11 mouse cellular contexts compared by ENCODE assay signal in the genomic region with DNA sequence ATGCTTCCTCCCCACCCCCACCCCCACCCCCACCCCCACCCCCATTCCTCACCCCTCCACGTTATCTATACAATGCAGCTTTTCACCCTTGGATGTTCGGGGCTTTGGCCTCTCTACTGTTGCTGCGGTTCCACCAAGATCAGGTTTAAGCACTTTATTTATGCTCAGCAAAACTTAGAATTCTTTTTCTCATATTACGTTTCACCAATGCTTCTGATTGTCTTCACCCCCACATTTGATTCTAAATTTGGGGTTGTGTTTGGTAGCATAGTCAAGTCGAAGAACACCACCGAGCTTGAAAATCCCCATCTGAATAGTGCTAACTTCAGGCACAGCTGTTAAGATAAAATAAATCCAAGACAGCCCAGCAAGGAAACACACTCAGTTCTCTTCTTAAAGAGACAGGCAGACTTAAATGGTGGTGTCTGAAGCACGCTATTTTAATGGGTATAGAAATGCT. TPM values are rescaled to one million over a fixed set of nuclear protein-coding genes. Genes with fewer than 3 reads are reported as not detected.
DNase-seq lines count a peak whose midpoint lies in the region; ATAC-seq and TF ChIP-seq lines count a peak whose summit lies in the region.
"Had no signal": no experiment of that assay in that cellular context is flagged by ENCODE, and none has a peak within 500 bp of the region (broad histone marks: within the 10 kb centered on the region; RNA-seq: fewer than 3 reads in every experiment).

No protein-coding gene starts in this region.

- no peak for TF ChIP-seq EP300 in heart, adult 2 months (IDR thresholded peaks at IDR 0.05; ENCODE audit: insufficient read depth, low read depth, low read length)
- TF ChIP-seq EP300 in stomach, postnatal 0 days (optimal IDR thresholded peaks at IDR 0.05), result no peak
- TF ChIP-seq EP300 in liver, embryonic 14.5 days (IDR thresholded peaks at IDR 0.05; ENCODE audit: low read depth), result peak; percentile 72

- H3K9me3 ChIP-seq in heart, embryonic 14.5 days (ENCODE audit: control insufficient read depth, low read length), result no peaks in the 10 kb centered on the region
- no peaks in the 10 kb centered on the region for H3K9me3 ChIP-seq in stomach, embryonic 15.5 days
- H3K9me3 ChIP-seq in stomach, postnatal 0 days (ENCODE audit: control insufficient read depth, low read length), result no peaks in the 10 kb centered on the region
- H3K9me3 ChIP-seq in liver, embryonic 14.5 days (ENCODE audit: control insufficient read depth, low read length), result no peaks in the 10 kb centered on the region

- no peak overlapping the region for H3K27ac ChIP-seq in heart, embryonic 14.5 days (replicated peaks in 1 of 2; ENCODE audit: control insufficient read depth in 1 of 2, insufficient read depth in 1 of 2, low read depth in 2 of 2, low read length in 2 of 2)
- no peak overlapping the region for H3K27ac ChIP-seq in heart, adult 2 months
- no peak overlapping the region for H3K27ac ChIP-seq in stomach, embryonic 15.5 days
- H3K27ac ChIP-seq in stomach, postnatal 0 days (replicated peaks), result no peak overlapping the region
- H3K27ac ChIP-seq in liver, embryonic 14.5 days, result peak overlapping the region; percentile 92
- H3K27ac ChIP-seq: hindbrain, embryonic 14.5 days had no signal

- no peaks in the 10 kb centered on the region for H3K36me3 ChIP-seq in heart, embryonic 14.5 days (ENCODE audit: control insufficient read depth, insufficient read depth, low read length)
- H3K36me3 ChIP-seq in heart, adult 2 months (ENCODE audit: control insufficient read depth, insufficient read depth, low read length), result no peaks in the 10 kb centered on the region
- no peaks in the 10 kb centered on the region for H3K36me3 ChIP-seq in stomach, embryonic 15.5 days
- H3K36me3 ChIP-seq in stomach, postnatal 0 days (ENCODE audit: control insufficient read depth, insufficient read depth, low read length), result no peaks in the 10 kb centered on the region
- no peaks in the 10 kb centered on the region for H3K36me3 ChIP-seq in liver, embryonic 14.5 days (replicated peaks; ENCODE audit: control insufficient read depth, insufficient read depth, low read depth)

- no peaks in the 10 kb centered on the region for H3K27me3 ChIP-seq in heart, embryonic 14.5 days (ENCODE audit: control insufficient read depth, insufficient read depth, low read length)
- H3K27me3 ChIP-seq in heart, adult 2 months (ENCODE audit: control insufficient read depth, insufficient read depth, low read length), result no peaks in the 10 kb centered on the region
- H3K27me3 ChIP-seq in stomach, embryonic 15.5 days (replicated peaks), result no peaks in the 10 kb centered on the region
- H3K27me3 ChIP-seq in stomach, postnatal 0 days (ENCODE audit: control insufficient read depth, insufficient read depth, low read length), result no peaks in the 10 kb centered on the region
- H3K27me3 ChIP-seq in liver, embryonic 14.5 days (ENCODE audit: control insufficient read depth, insufficient read depth, low read length), result no peaks in the 10 kb centered on the region

- intact Hi-C loops in heart, adult 2 months (cut with DNase I), result no loop called here

- TF ChIP-seq POLR2A in heart, adult 2 months (IDR thresholded peaks at IDR 0.05; ENCODE audit: insufficient read depth, low read depth, low read length), result no peak

- no peak for ATAC-seq in heart, embryonic 14.5 days (ENCODE audit: insufficient number of reproducible peaks, insufficient read depth, low FRiP score, low read depth)
- peak; percentile 79; the same call in 1 of the 2 replicates for ATAC-seq in stomach, embryonic 15.5 days (ENCODE audit: insufficient read depth, low FRiP score, low read depth)
- ATAC-seq in stomach, postnatal 0 days (ENCODE audit: low FRiP score, low TSS enrichment), result no peak
- peak; percentile 92 for ATAC-seq in liver, embryonic 14.5 days (ENCODE audit: insufficient read depth)
- ATAC-seq in cerebellum, adult (ENCODE audit: insufficient number of reproducible peaks, low FRiP score, low TSS enrichment), result no peak
- ATAC-seq: activated CD4-positive, CD25-positive, alpha-beta regulatory T cell, adult 4 months had no signal

- no peak for TF ChIP-seq CTCF in heart, adult 2 months (IDR thresholded peaks at IDR 0.05)
- no peak for TF ChIP-seq CTCF in stomach, postnatal 0 days (IDR thresholded peaks at IDR 0.05; ENCODE audit: low read depth)
- no peak for TF ChIP-seq CTCF in liver, embryonic 14.5 days (IDR thresholded peaks at IDR 0.05; ENCODE audit: low read depth)

- peaks cover 0 to 13% of the 10 kb centered on the region in 2 experiments; a peak in 2 of 4 replicates for H3K4me1 ChIP-seq in heart, embryonic 14.5 days (ENCODE audit: control insufficient read depth in 2 of 2, insufficient read depth in 2 of 2, low read length in 2 of 2)
- H3K4me1 ChIP-seq in heart, adult 2 months (ENCODE audit: control insufficient read depth, insufficient read depth, low read length), result no peaks in the 10 kb centered on the region
- no peaks in the 10 kb centered on the region for H3K4me1 ChIP-seq in stomach, embryonic 15.5 days
- no peaks in the 10 kb centered on the region for H3K4me1 ChIP-seq in stomach, postnatal 0 days (replicated peaks; ENCODE audit: control insufficient read depth, insufficient read depth)
- peaks cover 46 to 51% of the 10 kb centered on the region in 2 experiments for H3K4me1 ChIP-seq in liver, embryonic 14.5 days (replicated peaks; ENCODE audit: control insufficient read depth in 2 of 2, insufficient read depth in 2 of 2, low read length in 1 of 2)

- no peak overlapping the region for H3K4me3 ChIP-seq in heart, embryonic 14.5 days (ENCODE audit: control insufficient read depth in 1 of 2, insufficient read depth in 1 of 2, low read depth in 1 of 2, low read length in 2 of 2)
- no peak overlapping the region for H3K4me3 ChIP-seq in heart, adult 2 months
- no peak overlapping the region for H3K4me3 ChIP-seq in stomach, embryonic 15.5 days (replicated peaks)
- H3K4me3 ChIP-seq in stomach, postnatal 0 days (ENCODE audit: low read depth, low read length), result no peak overlapping the region
- H3K4me3 ChIP-seq in liver, embryonic 14.5 days (ENCODE audit: insufficient read depth in 1 of 2, low read depth in 2 of 2, low read length in 2 of 2), result peak overlapping the region; percentile 41 to 48; a peak in 3 of 4 replicates

- no peak overlapping the region for H3K9ac ChIP-seq in heart, embryonic 14.5 days (ENCODE audit: low read length)
- H3K9ac ChIP-seq in heart, adult 2 months (ENCODE audit: low read depth, low read length), result no peak overlapping the region
- H3K9ac ChIP-seq in stomach, embryonic 15.5 days, result no peak overlapping the region
- H3K9ac ChIP-seq in stomach, postnatal 0 days (ENCODE audit: low read length), result no peak overlapping the region
- H3K9ac ChIP-seq in liver, embryonic 14.5 days (replicated peaks), result peak overlapping the region; percentile 60
- H3K9ac ChIP-seq: hindbrain, embryonic 14.5 days had no signal

- H3K4me2 ChIP-seq in heart, embryonic 14.5 days (ENCODE audit: low read length), result peak overlapping the region; percentile 39
- no peak overlapping the region for H3K4me2 ChIP-seq in stomach, embryonic 15.5 days
- no peak overlapping the region for H3K4me2 ChIP-seq in stomach, postnatal 0 days (replicated peaks; ENCODE audit: low read depth)
- peak overlapping the region; percentile 77 for H3K4me2 ChIP-seq in liver, embryonic 14.5 days (ENCODE audit: low read depth)

- DNase-seq in heart, adult 2 months, result no peak
- DNase-seq in stomach, postnatal 0 days (ENCODE audit: low spot score), result no peak
- DNase-seq in liver, embryonic 14.5 days (ENCODE audit: low read depth in 3 of 3, low spot score in 3 of 3), result peak in 1 of 3 experiments; percentile 58
- no peak for DNase-seq in lung, postnatal 25 days (ENCODE audit: low spot score)
- DNase-seq: kidney, postnatal 36 days; right cerebral cortex, postnatal 25 days had no signal

- 17% methylated on average over 7 of the region's 7 CpGs for WGBS in heart, embryonic 14.5 days
- WGBS in heart, adult 2 months, result 23% methylated on average over 7 of the region's 7 CpGs
- 12% methylated on average over 7 of the region's 7 CpGs for WGBS in stomach, embryonic 15.5 days
- WGBS in stomach, postnatal 0 days, result 18% methylated on average over 7 of the region's 7 CpGs
- WGBS in liver, embryonic 14.5 days (ENCODE audit: insufficient replicate concordance), result 7% methylated on average over 7 of the region's 7 CpGs

- H3K79me2 ChIP-seq in heart, adult 2 months (replicated peaks; ENCODE audit: control insufficient read depth, insufficient read depth, low read length), result no peaks in the 10 kb centered on the region

RNA-seq across cellular contexts. Expression of a gene that starts 10.8 kb away (rescaled TPM):
- polyA plus RNA-seq in heart, embryonic 14.5 days (2014; fragmentation: Nextera tagmentation; extraction: Ambion mirVana), result 17.1 and 19.6 TPM in 2 replicates
- total RNA-seq in heart, adult 2 months (2021), result 10 to 100 TPM; 12.5 to 14.1 TPM
- polyA plus RNA-seq in heart, adult 2 months (2012; rRNA removed), result 3.1 and 4.1 TPM in 2 replicates
- 31.2 and 35.9 TPM in 2 replicates for polyA plus RNA-seq in stomach, embryonic 15.5 days (2015; fragmentation: Nextera tagmentation; extraction: Ambion mirVana)
- 12.9 and 14.1 TPM in 2 replicates for polyA plus RNA-seq in stomach, postnatal 0 days (2015; fragmentation: Nextera tagmentation; extraction: Ambion mirVana)
- 22.7 and 34.9 TPM in 2 replicates for polyA plus RNA-seq in liver, embryonic 14.5 days (2012; rRNA removed)
- 96.2 and 118 TPM in 2 replicates for polyA plus RNA-seq in liver, embryonic 14.5 days (2014; fragmentation: Nextera tagmentation; extraction: Ambion mirVana)

RNA-seq across cellular contexts. Expression of a gene that starts 55.9 kb away (rescaled TPM):
- 11.3 and 11.5 TPM in 2 replicates for polyA plus RNA-seq in heart, embryonic 14.5 days (2014; fragmentation: Nextera tagmentation; extraction: Ambion mirVana)
- 1 to 10 TPM; 3.2 to 3.7 TPM for total RNA-seq in heart, adult 2 months (2021)
- polyA plus RNA-seq in heart, adult 2 months (2012; rRNA removed), result 1.7 and 3.6 TPM in 2 replicates
- polyA plus RNA-seq in stomach, embryonic 15.5 days (2015; fragmentation: Nextera tagmentation; extraction: Ambion mirVana), result 10.9 and 11.3 TPM in 2 replicates
- polyA plus RNA-seq in stomach, postnatal 0 days (2015; fragmentation: Nextera tagmentation; extraction: Ambion mirVana), result 7.9 and 8.7 TPM in 2 replicates
- 1.3 and 1.7 TPM in 2 replicates for polyA plus RNA-seq in liver, embryonic 14.5 days (2012; rRNA removed)
- polyA plus RNA-seq in liver, embryonic 14.5 days (2014; fragmentation: Nextera tagmentation; extraction: Ambion mirVana), result 5.2 and 5.4 TPM in 2 replicates

Comparison
In these comparisons a context has a peak if more than half of its experiments do, and no peak if none do; other contexts are left out.
1. ATAC-seq: peak in stomach, embryonic 15.5 days (single experiment) and liver, embryonic 14.5 days (single experiment); none in heart, embryonic 14.5 days (single experiment), stomach, postnatal 0 days (single experiment) and cerebellum, adult (single experiment).
2. H3K4me2 ChIP-seq: peak in heart, embryonic 14.5 days (single experiment) and liver, embryonic 14.5 days (single experiment); none in stomach, embryonic 15.5 days (single experiment) and stomach, postnatal 0 days (single experiment).
3. H3K4me3 ChIP-seq: peak in liver, embryonic 14.5 days (2 of 2); none in heart, embryonic 14.5 days (0 of 2), heart, adult 2 months (single experiment), stomach, embryonic 15.5 days (single experiment) and stomach, postnatal 0 days (single experiment).